Mouse (Mus musculus) gastrocnemius, postnatal 14 days (tissue): ENCODE measurements around the gene Zfp804a. TPM values are rescaled to one million over a fixed set of nuclear protein-coding genes. Genes with fewer than 3 reads are reported as not detected.

Experiments
- DNase-seq: peaks from one replicate; pipeline ENCODE4 v3.0.0; 2021; ENCODE audit warnings: mixed read lengths
- intact Hi-C: fragments of 180-260 bp; cut with DNase I; formaldehyde crosslinking; loops from one replicate; pipeline ENCODE4 v1.15.1; 2025; ENCODE audit warnings: low total_unique reads
- long read RNA-seq, 2 experiments: library from polyadenylated mRNA; stranded (forward); transcript quantifications; one replicate each; pipeline ENCODE4 v2.0.0; 2021
- total RNA-seq, 2 experiments: library from RNA; stranded (reverse); gene quantifications; 2 replicates each; pipeline ENCODE4 v1.2.3; 2021

Zfp804a gene
- total RNA-seq = not detected
- long read RNA-seq, experiment 1 = 0 reads
- long read RNA-seq, experiment 2 = 0 reads

DNA sequence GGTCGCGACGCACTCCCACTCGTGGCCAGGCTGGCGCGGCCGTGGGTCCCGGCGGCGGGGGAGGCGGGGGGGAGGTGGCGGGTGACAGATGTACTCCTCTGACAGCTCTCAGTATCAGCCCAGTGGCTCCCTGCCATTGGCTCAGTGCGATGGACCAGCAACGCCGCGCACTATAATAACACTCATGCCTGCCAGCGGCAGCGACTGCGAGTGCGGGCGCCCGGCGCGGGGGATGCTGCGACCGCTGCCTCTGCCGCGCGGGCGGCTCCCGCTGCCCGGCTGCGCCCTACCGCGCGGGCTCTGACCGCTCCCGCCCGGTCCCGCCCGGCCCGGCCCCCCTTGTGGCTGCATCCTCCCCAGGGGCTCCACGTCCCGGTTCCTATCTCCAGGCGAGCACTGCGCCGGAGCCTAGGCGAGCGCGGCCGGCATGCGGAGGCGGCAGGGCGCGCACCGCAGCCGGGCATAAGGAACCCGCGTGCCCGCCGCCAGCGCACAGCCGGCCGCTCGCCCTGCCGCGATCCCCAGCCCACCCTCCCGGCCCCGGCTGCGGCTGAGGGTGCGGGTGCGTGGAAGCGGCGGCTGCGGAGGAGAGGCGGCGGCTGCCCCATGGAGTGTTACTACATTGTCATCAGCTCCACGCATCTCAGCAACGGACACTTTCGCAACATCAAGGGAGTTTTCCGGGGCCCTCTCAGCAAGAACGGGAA is at the start of gene Zfp804a:
TSS of gene Zfp804a (plus strand) at position 38 of the 707 bp plus-strand sequence.
- intact Hi-C loops = no loop called here
- peak; percentile 19 for DNase-seq

DNA sequence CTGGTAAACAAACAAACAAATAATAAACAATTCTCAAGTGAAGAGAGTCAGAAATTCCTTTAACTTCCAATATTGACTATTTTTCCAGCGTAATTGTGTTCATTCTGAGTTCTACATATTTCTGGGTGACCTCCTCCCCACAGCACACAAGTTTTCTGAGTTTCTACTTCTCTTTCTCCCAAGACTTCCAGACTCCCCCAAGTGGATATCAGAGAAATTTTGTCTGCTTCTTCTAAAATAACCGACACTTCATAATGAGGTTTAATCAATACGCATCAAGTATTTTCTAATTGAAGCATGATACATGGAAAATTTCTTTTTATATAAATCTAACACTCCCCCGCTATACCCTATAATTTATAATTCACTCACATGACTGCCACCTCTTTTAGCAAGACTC is 1.4 kb upstream of the Zfp804a start:
- intact Hi-C loops = no loop called here
- no peak for DNase-seq

DNA sequence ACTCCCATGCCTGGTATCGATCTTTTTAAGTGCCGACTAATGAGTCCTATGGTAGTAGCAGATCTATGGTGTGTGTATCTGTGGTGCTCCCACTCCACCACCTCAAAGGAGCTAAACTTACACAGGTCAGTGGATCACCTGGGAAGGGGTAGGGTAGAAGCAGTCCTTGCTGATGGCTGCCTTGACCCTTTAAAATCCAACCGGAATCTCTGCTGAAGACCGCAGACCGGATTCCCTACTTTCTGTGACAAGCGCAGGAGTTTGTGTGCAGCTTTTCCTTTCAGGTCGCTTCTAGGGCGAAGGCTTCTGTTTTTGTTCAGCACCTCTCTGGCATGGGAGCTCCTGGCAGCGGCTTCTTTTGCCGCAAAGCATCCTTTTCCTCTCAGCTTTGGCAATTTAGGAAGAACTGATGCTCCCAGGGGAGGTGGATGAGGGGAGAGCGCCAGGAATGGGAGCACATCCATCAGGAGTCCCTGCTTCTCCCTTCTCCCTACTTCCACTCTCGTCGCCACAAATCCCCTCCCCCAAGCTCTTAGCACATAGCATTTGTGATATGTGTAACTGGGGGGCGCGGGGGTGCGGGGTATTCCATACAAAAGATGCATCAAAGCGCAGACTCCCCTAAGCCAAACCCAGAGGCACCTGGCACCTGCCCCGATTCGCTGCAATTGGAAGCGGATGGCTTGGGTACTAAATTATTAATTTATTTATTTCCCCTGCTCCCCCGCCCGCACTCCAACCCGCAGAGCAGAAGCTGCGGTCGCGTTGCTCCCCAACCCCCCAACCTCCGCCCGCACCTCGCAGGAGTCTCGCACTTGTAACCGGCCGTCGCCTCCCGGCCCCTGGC is 461 bp upstream of the Zfp804a start:
- no peak for DNase-seq
- intact Hi-C loops = no loop called here

DNA sequence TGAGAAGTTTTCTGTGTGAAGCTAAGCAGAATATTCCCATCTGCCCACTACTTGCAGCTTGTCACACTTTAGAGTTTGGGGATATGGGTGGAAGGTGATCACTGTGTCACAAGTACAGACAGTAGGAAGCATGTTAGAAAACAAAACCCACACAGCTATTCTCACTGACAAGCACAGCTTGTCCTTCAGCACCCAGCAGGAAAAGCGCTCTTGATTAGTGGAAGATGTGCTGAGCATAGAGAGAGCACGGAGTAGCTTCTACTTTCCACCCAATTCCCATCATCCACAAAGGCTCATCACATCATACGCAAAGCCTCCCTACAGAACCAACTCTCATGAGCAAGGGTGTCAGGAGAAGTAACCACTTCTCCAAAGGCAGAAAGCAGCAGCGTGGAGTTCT is 1.4 kb downstream of the Zfp804a start:
- DNase-seq = no peak
- intact Hi-C loops = no loop called here

DNA sequence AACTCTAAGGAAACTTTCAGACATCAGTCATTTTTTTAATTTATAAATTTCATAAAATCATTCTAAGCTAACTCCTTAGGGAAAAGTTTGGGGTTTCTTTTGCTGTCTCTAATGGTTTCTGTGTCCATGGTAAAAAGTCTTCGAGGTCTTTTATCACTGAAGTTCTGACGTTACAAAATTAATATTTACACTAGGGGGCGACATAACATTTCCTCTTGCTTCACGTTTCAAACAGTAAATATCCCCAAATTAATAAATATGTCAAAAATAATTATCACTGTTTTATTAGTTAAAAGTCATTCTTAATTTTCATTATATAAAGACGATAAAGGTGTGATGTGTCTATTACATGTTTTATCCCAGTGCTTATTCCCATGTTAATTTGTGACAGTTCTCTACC is 11.6 kb downstream of the Zfp804a start:
- intact Hi-C loops = no loop called here

DNA sequence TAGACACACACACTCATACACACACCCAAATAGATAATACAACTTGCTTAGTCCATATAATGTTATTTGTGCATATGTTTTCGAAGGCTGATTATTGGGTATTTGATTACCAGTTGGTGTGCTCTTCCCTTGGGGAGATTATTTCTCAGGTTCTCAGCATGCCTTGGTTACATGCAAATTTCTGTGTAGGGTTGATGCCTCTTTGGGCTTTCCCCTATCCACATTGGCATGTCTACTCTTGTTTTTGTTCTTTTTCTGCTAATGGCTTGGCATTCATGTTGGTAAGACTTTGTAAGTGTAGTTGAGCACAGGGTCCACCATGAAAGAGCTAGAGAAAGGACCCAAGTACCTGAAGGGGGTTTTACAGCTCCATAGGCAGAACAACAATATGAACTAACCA is 14.9 kb downstream of the Zfp804a start:
- DNase-seq = no peak
- intact Hi-C loops = no loop called here

More for the DNA sequence above, 11.6 kb downstream of the Zfp804a start:
- DNase-seq = no peak

DNA sequence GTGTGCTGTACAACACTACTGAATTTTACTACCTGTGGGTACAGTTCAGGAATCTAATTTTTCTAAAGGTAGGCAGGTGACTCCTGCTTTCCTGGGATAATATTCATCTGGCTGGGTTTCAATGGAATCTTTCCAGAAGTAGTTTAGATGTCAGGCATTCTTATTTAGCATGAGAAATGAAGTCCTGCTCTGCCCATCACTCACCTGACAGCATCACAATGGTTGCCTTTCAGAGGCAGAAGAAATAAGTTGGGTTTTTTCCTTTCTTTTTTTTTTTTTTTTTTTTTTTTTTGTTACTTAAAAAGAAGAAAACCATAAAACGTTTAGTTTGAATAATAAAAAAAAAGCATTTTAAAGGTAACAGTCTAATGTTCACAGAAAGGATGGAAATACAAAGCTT is 16.1 kb downstream of the Zfp804a start:
- DNase-seq = no peak
- intact Hi-C loops = no loop called here

DNA sequence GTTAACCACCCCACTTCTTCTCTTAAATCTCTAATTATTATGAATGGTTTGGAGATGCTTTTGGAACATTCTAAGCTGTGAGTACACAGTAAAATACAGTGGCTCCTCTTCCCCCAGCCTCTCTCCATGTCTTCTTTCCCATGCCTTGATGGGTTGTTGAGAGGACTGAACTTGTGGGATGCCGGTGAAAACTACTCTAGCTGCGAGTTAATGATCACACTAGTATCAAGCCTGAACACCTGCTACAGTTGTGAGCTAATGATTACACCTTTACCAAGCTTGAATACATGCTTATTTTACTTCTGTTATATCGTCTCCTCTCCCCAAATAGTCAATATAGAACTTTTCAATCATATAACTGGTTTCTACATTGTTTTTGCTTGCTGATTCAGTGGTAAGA is 23.9 kb downstream of the Zfp804a start:
- intact Hi-C loops = no loop called here
- DNase-seq = no peak

DNA sequence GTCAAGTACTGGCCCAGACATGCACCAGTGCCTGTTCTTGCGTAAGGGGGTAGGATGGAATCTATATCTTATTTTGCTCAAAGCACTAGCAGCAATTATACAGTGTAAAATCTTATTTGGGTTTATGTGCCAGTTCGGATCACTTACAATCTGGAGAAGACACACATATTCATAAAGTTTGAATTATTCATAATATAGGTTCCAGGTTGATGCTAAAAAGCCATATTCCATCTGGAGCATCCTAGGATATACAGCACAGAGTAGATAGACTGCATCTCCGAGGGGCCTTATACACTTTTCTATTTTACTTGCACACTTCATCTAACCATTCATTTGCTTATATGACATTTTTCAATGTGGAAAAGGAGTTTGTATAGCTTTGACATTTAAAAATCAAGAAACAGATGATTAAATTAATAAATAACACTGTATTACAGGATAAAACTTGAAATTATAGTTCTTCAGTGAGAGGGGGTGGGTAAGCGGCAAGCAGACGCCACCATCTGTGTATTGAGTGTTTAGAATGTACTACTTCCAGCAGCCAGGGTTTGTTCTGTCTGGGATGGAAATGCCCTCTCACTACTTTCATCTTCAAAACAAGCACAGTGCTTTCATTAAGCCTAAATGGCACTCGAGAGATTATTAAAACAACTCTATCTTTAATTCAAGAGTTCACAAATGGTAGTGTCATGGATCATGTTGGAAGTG is 25.4 kb downstream of the Zfp804a start:
- intact Hi-C loops = no loop called here
- no peak for DNase-seq

DNA sequence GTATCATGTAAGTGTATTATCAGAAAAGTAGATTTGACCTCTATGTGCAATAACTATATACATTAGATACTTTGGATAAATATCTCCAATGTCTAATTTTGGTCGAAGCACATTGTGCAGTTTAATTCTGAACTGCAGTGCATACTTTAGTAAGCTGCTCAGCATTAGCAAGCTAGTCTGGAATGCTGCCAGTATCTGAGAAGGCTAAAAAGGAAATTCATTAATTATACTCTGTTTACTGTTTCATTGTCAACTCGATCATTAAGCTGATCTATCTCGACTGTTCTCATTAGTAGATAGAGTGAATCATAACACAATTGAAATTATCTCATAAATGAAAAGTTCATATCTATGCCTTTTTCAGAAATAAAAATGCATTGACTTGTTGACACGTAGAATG is 27.7 kb downstream of the Zfp804a start:
- intact Hi-C loops = no loop called here
- no peak for DNase-seq

DNA sequence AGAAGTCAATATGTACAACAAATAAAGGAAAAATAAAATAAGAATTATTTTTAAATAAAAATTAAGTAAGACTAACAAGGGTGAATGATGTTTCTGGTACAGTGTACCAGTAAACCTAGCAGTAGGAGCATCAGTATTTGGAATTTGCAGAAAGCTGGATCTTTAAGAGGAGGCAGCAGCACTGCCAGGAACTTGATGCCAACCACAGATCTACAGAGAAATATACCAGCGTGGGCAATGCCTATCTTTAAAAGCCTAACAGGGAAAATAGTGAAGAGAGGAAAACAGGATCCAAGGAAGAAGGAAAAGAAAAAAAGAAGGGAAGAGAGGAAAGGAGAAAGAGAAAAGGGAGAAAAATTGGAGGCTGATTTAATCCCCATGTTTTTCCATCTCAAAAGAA is 60.1 kb downstream of the Zfp804a start:
- DNase-seq = no peak
- intact Hi-C loops = no loop called here

DNA sequence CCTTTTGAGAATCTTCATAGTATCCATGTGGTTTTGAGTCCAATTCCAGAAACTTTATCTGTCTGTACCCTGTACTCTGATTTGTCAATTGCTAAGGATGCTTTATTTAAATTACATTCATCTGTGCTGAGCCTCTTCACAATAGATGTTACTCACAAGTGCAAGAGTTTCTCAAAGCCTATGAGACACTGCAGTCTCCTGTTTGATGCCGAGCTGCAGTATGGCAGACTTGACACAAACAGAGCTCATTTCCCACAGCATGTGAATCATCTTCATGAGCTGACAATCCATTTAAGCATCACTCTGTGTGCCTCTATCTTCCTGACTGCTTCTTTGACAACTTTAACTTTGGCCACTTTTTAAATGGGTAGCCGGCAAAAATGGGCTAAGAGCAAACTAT is 60.6 kb downstream of the Zfp804a start:
- no peak for DNase-seq
- intact Hi-C loops = no loop called here

DNA sequence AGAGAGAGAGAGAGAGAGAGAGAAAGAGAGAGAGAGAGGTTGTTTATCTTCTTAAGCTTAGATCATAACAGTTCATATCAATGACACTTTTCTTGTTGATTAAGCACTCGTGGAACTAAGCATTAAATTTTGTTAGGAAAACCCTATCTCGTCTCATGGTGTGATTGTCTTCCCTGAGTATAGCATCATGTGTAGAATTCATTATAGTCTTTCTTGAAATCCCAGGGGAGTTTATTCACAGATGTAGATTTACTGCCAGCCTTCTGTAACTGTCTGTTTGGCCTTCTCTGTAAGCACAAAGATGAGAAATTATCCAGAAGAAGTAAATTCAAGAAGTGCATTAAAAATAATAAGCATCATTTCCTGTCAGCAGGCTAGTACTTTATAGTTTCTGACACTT is 66.6 kb downstream of the Zfp804a start:
- no peak for DNase-seq
- intact Hi-C loops = no loop called here

DNA sequence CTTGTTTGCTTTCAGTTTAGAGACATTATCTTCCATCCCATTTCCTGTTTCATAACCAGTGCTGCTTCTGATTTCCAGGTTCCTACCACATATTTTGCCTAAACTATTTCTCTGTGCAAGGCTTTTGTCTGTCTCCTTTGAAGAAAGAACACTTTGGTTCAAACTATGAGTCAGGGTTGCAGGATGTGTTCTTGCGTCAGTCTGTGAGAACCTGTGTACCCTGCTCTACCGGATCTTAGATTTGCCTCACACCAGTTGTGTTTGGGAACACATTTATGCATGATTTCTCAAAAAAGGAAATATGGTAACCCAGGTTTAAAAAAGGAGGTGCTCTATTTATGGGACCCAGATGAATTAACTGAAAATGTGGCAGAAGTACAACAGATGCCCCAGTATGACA is 125.7 kb downstream of the Zfp804a start:
- intact Hi-C loops = no loop called here
- no peak for DNase-seq

DNA sequence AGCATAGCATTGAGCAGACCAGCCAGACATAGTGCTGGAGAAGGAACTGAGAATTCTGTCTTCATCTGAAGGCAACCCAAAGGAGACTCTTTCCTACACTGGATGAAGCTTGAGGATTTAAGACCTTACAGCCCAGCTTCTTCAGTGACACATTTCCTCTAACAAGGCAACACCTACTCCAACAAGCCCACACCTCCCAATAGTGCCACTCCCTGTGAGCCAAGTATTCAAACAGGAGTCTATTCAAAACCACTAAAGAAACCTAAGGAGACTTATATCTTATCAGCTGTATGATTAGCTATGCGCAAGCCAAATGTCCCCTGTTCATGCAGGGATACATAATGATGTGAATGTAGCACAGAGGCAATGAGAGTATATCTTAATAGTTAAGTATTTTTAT is 128.0 kb downstream of the Zfp804a start:
- intact Hi-C loops = no loop called here
- DNase-seq = no peak

DNA sequence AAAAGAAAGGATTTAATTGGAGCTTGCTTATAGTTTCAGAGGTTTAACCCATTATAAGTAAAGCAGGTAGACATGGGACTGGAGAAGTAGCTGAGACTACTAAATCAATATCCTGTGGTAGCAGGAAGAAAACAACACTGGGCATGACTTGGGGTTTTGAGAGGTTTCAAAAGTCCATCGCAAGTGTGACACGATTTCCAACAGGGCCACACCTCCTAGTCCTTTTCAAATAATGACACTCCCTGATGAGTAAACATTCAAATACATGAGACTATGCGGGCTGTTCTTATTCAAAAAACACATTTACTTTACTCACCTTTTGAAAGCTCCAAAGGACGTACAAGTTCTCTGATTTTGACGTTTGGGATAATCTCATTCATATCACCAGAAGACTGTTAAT is 146.9 kb downstream of the Zfp804a start:
- intact Hi-C loops = no loop called here
- DNase-seq = no peak

DNA sequence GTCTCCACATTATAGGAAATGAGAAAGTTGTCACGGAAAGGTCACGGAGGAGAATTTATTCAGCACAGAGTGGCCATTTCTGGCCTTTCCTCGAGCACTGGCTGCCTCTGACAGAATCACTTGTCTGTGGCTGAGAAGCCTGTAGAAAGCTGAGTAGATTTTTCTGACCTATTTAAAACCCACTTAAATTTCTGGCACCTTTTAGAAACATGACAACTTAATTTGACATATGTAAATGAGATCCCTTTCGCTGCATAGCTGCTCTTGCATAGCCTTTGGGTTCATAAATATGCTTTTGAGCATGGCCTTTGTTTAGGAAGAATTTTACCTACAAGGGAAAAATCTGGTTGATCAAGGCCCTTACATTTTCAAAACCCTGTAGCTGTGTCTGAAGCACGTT is 147.6 kb downstream of the Zfp804a start:
- intact Hi-C loops = no loop called here
- DNase-seq = no peak

DNA sequence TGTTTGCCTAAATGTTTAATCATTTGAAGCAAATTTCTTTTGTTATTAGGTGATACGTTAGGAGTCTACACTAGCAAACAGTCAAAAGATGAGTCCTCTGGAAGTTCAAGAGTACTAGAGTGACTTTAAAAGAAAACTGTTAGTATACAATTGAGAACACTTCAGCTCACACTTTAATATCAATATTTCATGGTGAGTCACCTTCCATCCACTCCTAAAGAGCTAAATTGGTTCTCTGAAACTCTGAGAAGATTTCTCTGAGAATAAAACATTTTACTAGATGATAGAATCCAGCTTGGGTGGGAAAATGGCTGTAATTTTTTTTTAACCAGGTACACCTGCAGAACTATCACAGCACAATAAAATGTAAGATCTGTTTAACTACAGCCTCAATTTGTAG is 157.6 kb downstream of the Zfp804a start:
- DNase-seq = no peak
- intact Hi-C loops = no loop called here

DNA sequence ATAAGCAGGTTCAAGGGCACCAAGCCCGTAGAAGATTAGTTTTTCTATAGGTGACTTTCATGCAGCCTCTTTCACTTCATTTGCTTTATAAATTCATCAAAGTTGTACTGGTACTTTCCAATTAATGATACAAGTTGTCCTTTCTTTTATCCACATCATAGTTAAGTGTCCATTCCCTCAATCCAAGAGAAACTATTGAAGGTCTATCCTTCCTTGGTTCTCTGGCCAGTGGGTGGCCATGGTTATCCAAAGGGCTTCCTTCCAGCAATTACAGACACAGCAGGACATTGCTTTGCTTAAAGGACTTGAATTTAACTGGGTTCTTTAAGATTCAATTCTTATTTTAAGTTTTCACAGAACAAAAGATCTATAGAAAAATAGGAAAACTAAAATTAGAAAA is 158.9 kb downstream of the Zfp804a start:
- intact Hi-C loops = no loop called here
- DNase-seq = no peak

DNA sequence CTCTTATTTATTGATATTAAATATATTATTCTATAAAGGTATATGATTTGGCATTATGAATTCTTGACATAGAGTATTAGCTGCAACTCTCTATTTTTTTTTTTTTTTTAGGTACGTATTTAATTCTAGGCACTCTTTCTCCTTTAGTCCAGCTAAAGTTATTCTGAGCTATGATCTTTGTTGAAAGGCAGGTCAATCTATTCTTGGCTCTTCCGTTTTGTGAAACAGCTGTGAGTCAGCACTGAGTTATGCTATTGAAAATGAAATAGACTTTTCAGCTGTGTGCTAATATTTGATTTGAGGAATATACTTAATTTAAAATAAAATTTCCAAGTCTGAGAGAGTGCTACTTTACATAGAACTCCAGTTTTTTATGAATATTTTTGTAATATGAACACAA is 164.9 kb downstream of the Zfp804a start:
- no peak for DNase-seq
- intact Hi-C loops = no loop called here

DNA sequence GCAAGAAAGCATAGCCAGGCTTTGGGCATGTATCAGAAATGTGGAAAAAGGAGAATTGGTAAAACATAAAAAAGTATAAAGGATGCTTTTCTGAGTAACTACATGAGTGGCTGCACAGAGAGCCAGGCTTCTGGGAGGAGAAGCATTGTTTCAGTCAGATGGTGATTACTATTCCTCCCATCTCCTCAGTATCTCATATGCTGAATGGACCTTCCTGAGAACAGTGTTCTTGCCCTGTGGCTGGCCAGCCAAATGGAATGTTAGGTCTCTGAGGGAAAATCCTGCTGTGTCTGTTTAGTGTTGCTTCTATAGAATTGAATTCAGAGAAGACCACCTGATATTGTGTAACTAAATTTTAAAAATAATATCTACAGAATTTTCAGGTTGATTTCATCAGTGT is 193.0 kb downstream of the Zfp804a start:
- DNase-seq = no peak
- intact Hi-C loops = no loop called here
